Mouse (Mus musculus): ENCODE results near the gene Mpv17l2. TPM values are rescaled to one million over a fixed set of nuclear protein-coding genes. Genes with fewer than 3 reads are reported as not detected.

The Mpv17l2 gene
- total RNA-seq, 2 experiments from 2014 or later, result 36.3 to 36.5 TPM

DNA sequence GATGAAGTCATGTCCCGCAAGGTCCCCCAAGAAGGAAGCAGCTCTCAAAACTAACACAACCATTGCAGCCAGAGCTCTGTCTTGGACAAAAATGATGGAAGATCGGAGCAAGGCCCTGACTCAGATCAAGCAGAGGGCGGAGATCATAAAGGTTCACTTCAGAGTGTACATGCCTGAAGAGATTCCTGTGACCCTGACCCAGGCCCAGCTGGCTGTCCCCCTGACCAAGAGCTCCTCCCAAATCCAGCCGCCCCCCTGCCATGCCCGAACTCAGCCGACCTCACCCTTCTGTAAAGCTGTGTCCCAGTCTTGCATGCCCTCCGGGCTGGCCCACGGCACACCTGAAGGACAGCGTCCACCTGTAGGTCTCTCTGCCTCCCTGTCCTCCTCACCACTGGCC is 51.0 kb downstream of the Mpv17l2 start:
- no peak for DNase-seq (ENCODE audit: low spot score in 2 of 2)
- intact Hi-C loops (cut with DNase I), result loop anchor here (10.0 kb wide), 1 partner anchor 45 kb away; the partner anchor contains the start of gene Rab3a

Small RNA genes lying within 50 kb of the gene (microRNA-seq; reads per million reads assigned to microRNA genes)
- 5.7 to 6.3 reads per million in 2 experiments for gene Mir7240

Other genes starting within 250 kb of the Mpv17l2 start
- 100 to 1,000 TPM; 396 to 406 TPM for gene Fkbp8, start 233.2 kb downstream of the Mpv17l2 start, total RNA-seq (2021)
- 10 to 100 TPM; 40.8 to 43.4 TPM for gene Kxd1, start 233.0 kb downstream of the Mpv17l2 start, total RNA-seq (2021)
- gene Ell, start 221.5 kb downstream of the Mpv17l2 start, total RNA-seq (2021), result 10 to 100 TPM; 13.8 to 17.4 TPM
- gene Isyna1, start 166.6 kb downstream of the Mpv17l2 start, total RNA-seq (2021), result 10 to 100 TPM; 47.5 to 51.0 TPM
- 100 to 1,000 TPM; 270 to 302 TPM for gene Ssbp4, start 152.1 kb downstream of the Mpv17l2 start, total RNA-seq (2021)
- gene Lrrc25, start 144.8 kb downstream of the Mpv17l2 start, total RNA-seq (2021), result under 1 TPM; 0.90 to 0.97 TPM
- not detected for gene Gdf15, start 128.5 kb downstream of the Mpv17l2 start, total RNA-seq (2021)
- 10 to 100 TPM; 14.8 to 19.0 TPM for gene Pgpep1, start 100.6 kb downstream of the Mpv17l2 start, total RNA-seq (2021)
- gene Lsm4, start 87.7 kb downstream of the Mpv17l2 start, total RNA-seq (2021), result 10 to 100 TPM; 64.3 to 69.7 TPM
- 100 to 1,000 TPM; 165 to 193 TPM for gene Jund, start 62.0 kb downstream of the Mpv17l2 start, total RNA-seq (2021)
- gene Iqcn, start 57.5 kb downstream of the Mpv17l2 start, total RNA-seq (2021), result under 1 TPM in 1 of 2 experiments, not detected in 1; 0.08 TPM
- not detected for gene Gm3336, start 42.4 kb downstream of the Mpv17l2 start, total RNA-seq (2021)
- 1 to 10 TPM; 1.0 to 1.7 TPM for gene Pde4c, start 37.2 kb downstream of the Mpv17l2 start, total RNA-seq (2021)
- gene Rab3a, start 6.3 kb downstream of the Mpv17l2 start, total RNA-seq (2021), result 100 to 1,000 TPM; 926 to 947 TPM
- gene Pik3r2, start 15.8 kb upstream of the Mpv17l2 start, total RNA-seq (2021), result 100 to 1,000 TPM; 162 to 174 TPM
- gene Mast3, start 44.1 kb upstream of the Mpv17l2 start, total RNA-seq (2021), result 100 to 1,000 TPM; 176 to 185 TPM
- gene Il12rb1, start 47.5 kb upstream of the Mpv17l2 start, total RNA-seq (2021), result 1 to 10 TPM; 1.2 TPM
- gene Arrdc2, start 78.8 kb upstream of the Mpv17l2 start, total RNA-seq (2021), result 10 to 100 TPM; 10.2 to 17.2 TPM
- gene Kcnn1, start 102.3 kb upstream of the Mpv17l2 start, total RNA-seq (2021), result 10 to 100 TPM; 17.2 to 19.2 TPM
- 10 to 100 TPM; 85.4 to 87.5 TPM for gene Ccdc124, start 113.0 kb upstream of the Mpv17l2 start, total RNA-seq (2021)
- 10 to 100 TPM in 1 of 2 experiments, 1 to 10 TPM in 1; 8.4 to 10.3 TPM for gene Slc5a5, start 131.8 kb upstream of the Mpv17l2 start, total RNA-seq (2021)
- gene Rpl18a, start 136.5 kb upstream of the Mpv17l2 start, total RNA-seq (2021), result 100 to 1,000 TPM; 581 to 588 TPM
- 10 to 100 TPM; 70.4 to 84.5 TPM for gene Map1s, start 145.0 kb upstream of the Mpv17l2 start, total RNA-seq (2021)